Mouse (Mus musculus): Measurements from ENCODE around the gene Grb2. TPM values are rescaled to one million over a fixed set of nuclear protein-coding genes. Genes with fewer than 3 reads are reported as not detected.

Grb2 gene
- polyA plus RNA-seq, 1 experiment from 2014 or later, result 108 TPM

DNA sequence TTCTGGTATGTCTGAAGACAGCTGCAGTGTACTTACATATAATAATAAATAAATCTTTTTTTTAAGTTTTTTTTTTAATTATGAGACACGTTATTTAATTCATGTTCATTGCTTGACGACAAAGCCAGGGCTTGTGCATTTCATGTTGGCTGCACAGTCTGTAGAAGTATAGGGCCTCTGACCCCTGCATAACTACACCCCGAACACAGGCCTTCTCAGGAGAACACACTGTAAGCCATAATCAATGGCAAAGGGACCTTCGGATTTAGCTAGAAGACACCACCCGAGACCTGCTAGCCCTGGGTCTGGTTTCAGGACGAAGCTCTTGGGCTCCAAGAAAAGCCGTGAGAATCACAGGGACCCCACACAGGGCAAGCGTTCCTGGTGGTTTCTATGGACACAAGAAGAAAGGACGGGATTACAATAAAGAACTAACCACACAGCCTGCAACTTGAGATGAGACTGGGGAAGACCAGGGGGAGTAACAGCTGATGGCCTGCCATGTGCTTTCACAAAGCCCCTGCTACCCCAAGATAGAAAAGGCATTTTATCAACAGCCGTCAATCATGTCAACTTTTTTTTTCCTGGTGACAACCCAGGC, 29.3 kb upstream of the Grb2 start:
- 64% methylated on average over 10 of the region's 10 CpGs for WGBS
- H3K27ac ChIP-seq, result no peak overlapping the region
- no peak for ATAC-seq (ENCODE audit: insufficient number of reproducible peaks, insufficient read depth, low FRiP score, low TSS enrichment, low read depth)

DNA sequence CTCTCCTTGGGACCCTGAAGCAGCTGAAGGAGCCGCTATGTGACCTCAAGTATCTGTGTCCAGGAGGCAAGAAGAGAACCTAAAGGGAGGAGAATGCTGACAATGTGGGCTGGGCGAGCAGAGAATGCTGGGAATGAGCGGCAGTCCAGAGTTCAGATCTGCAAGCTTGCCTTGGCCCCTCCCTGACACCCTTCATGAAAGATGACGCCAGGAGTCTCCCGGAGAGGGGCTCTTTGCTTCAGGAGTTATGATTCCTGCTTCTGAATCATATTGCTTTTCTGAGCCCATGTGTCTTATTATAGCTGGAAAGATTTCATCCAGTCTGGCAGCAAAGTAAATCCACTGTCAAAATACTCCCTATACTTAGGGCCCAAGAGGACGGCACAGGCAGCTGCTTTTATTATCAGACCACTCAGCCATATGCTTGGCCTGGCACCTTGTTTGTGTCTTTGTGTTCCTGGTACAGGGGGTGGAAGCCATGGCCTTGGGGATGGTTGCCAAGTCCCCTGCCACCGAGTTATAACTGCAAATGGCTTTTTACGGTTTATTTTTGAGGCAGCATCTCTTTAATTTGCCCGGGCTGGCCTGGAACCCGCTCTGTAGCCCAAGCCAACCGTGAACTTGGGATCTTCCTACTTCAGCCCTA, 25.8 kb upstream of the Grb2 start:
- 52% methylated on average over 11 of the region's 11 CpGs for WGBS
- no peak overlapping the region for H3K4me3 ChIP-seq
- H3K36me3 ChIP-seq, result no peaks in the 10 kb centered on the region
- H3K4me1 ChIP-seq, result peaks cover 5% of the 10 kb centered on the region; the same call in 1 of the 2 replicates
- 0 out of 2 replicates have a peak overlapping the region, but pooled peaks have one; percentile 44 for H3K9ac ChIP-seq
- no peak for ATAC-seq (ENCODE audit: insufficient number of reproducible peaks, insufficient read depth, low FRiP score, low TSS enrichment, low read depth)
- peak overlapping the region; percentile 48 for H3K27ac ChIP-seq
- H3K27me3 ChIP-seq, result no peaks in the 10 kb centered on the region
- H3K9me3 ChIP-seq, result no peaks in the 10 kb centered on the region
- no peak overlapping the region for H3K4me2 ChIP-seq

More for the DNA sequence above, 29.3 kb upstream of the Grb2 start:
- Histone ChIP-seq H3K4me2 (no peak overlapping the region), H3K9ac (no peak overlapping the region), H3K9me3 (no peaks in the 10 kb centered on the region), H3K4me3 (no peak overlapping the region), H3K27me3 (no peaks in the 10 kb centered on the region), H3K36me3 (no peaks in the 10 kb centered on the region), H3K4me1 (peaks cover 5% of the 10 kb centered on the region; the same call in 1 of the 2 replicates)

DNA sequence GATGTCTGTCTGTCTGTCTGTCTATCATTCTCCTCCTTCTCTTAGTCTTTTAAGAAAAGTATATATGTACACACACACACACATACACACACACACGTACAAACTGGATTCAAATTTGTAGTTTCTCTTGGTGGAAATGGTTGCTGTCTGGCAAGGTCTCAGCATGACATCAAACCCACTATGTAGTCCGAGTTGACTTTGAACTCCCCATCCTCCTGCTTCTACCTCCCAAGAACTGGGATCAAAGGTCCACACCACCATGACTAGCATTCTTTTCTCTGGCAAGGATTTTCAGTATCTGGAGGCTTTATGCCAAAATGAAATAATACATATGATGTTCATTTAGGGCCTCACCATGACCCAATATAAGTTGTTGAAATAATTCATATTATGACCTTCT, 14.8 kb upstream of the Grb2 start:
- Histone ChIP-seq H3K9ac (peak overlapping the region; percentile 55; the same call in 1 of the 2 replicates), H3K36me3 (no peaks in the 10 kb centered on the region), H3K27me3 (no peaks in the 10 kb centered on the region), H3K4me2 (peak overlapping the region; percentile 48), H3K4me1 (peaks cover 6% of the 10 kb centered on the region; the same call in 1 of the 2 replicates), H3K9me3 (no peaks in the 10 kb centered on the region), H3K27ac (peak overlapping the region; percentile 80), H3K4me3 (no peak overlapping the region)
- no peak for ATAC-seq (ENCODE audit: insufficient number of reproducible peaks, insufficient read depth, low FRiP score, low TSS enrichment, low read depth)
- 67% methylated on average over 2 of the region's 2 CpGs for WGBS

DNA sequence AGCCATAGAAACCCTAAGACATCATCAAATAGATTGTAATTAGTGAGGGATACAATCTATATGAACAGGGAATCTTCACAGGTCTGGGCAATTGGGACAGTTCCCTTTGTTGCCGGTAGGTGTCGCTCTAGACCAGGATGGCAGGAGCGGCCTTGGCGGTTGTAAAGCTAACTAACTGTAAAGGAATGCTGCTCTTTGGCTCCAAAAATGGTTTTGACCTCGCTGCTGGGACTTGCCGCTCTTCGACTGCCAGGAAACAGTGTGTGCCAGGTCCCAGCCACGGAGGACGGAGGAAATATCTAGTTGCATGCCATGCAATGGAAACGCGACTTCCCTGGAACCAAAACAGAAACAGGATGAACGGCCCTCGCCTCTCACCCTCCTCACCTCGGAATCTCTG, 14.2 kb upstream of the Grb2 start:
- peak overlapping the region; percentile 55; the same call in 1 of the 2 replicates for H3K9ac ChIP-seq
- 12% methylated on average over 14 of the region's 14 CpGs for WGBS

DNA sequence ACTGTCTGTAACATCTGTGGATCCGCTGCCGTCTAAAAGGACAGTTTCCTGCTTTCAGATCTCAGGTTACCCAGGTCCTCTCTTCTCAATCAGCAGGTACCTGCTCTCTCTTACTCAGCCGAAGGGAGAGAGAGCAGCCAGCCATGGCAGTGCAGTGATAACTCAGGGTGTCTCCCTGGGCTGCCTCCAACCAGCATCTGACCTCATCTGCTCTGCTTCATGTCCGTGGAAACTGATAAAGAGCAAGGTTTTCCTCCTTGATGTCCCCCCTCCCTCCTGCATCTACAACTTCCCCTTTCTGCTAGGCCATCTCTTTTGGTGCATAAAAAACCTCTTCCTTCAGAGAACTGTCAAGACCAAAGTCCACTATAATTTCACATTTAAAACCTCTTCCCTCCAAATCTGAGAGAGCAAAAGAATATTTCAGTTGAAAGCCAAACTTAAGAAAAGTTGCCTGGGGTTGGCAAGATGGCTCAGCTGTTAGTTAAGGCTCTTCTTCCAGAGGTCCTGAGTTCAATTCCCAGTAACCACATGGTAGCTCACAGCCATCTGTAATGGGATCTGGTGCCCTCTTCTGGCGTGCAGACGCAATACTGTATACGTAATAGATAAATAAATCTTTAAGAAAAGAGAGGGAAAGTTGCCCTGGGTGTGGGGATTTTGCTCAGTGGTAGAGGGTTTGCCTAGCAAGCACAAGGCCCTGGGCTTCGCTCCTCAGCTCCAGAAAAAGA, 9.4 kb upstream of the Grb2 start:
- Histone ChIP-seq H3K27me3 (no peaks in the 10 kb centered on the region), H3K9me3 (no peaks in the 10 kb centered on the region), H3K9ac (no peak overlapping the region), H3K4me2 (no peak overlapping the region), H3K27ac (no peak overlapping the region), H3K36me3 (no peaks in the 10 kb centered on the region), H3K4me3 (no peak overlapping the region), H3K4me1 (0 out of 2 replicates have a peak, but pooled peaks cover 2% of the 10 kb centered on the region)
- ATAC-seq (ENCODE audit: insufficient number of reproducible peaks, insufficient read depth, low FRiP score, low TSS enrichment, low read depth), result no peak
- whole genome bisulfite sequencing, result 57% methylated on average over 8 of the region's 8 CpGs

More for the DNA sequence above, 14.2 kb upstream of the Grb2 start:
- Histone ChIP-seq H3K27ac (peak overlapping the region; percentile 80), H3K36me3 (no peaks in the 10 kb centered on the region), H3K4me3 (peak overlapping the region; percentile 21), H3K4me2 (peak overlapping the region; percentile 48), H3K9me3 (no peaks in the 10 kb centered on the region), H3K4me1 (peaks cover 6% of the 10 kb centered on the region; the same call in 1 of the 2 replicates), H3K27me3 (no peaks in the 10 kb centered on the region)
- peak; percentile 26; the same call in 1 of the 2 replicates for ATAC-seq (ENCODE audit: insufficient number of reproducible peaks, insufficient read depth, low FRiP score, low TSS enrichment, low read depth)

DNA sequence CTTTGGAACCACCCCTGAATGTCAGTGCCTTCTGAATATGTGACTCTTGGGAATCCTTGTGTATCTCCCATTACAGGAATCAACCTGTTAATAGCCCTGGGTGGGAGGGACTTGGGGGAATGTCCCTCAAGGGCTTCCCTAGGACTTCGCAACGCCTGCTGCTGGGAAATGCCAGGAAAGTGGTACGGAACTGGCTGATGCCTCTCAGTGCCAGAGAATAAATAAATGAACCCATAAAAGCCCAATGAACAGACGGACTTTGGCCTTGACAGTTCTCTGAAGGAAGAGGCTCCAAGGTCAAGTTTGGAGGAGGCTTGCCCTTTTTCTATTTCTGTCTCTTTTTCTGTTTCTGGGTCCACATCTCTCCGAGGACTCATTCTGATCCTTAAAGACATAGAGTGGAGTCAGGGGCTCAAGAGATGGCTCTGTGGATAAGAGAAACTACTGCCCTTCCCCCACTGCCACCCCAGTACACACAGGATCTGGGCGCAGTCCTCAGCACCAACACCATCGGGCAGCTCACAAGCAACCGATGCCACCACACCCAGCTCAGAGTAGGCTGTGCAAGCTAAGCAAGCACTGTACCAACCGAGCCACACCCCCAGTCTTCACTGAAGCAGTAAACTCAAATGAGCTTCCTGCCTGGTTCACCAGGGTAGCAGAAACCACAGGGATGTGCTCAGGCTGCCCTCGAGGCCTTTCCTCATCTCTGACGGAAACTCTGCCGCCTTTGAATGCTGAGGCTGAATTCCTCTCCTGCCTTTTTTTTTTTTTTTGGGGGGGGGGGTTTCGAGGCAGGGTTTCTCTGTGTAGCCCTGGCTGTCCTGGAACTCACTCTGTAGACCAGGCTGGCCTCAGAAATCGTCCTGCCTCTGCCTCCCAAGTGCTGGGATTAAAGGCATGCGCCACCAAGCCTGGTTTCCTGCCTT, 8.3 kb upstream of the Grb2 start:
- no peaks in the 10 kb centered on the region for H3K36me3 ChIP-seq
- no peak overlapping the region for H3K4me2 ChIP-seq
- 70% methylated on average over 15 of the region's 15 CpGs for WGBS
- no peaks in the 10 kb centered on the region for H3K27me3 ChIP-seq
- no peak overlapping the region for H3K27ac ChIP-seq
- no peak for ATAC-seq (ENCODE audit: insufficient number of reproducible peaks, insufficient read depth, low FRiP score, low TSS enrichment, low read depth)
- H3K9me3 ChIP-seq, result no peaks in the 10 kb centered on the region
- H3K4me1 ChIP-seq, result no peaks in the 10 kb centered on the region
- no peak overlapping the region for H3K4me3 ChIP-seq
- no peak overlapping the region for H3K9ac ChIP-seq

DNA sequence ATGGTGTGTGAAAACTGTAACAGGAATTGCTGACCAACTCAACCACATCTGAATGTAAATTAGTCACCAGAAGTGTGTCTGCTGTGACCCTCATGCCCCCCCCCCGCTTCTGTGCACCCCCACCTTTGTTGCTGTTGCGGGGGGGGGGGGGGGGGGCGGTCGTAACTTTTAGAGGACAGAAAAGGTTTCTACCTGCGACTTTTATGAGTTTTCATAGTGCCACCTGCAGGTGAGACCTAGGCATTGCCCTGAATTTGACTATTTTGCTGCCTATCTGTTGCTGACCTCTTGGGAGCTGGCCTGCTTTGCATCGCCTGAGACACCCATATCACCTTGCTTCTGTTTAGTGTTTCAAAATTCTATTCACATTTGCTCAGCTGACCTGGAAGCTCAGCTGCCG, 6.1 kb upstream of the Grb2 start:
- H3K27ac ChIP-seq, result no peak overlapping the region
- ATAC-seq (ENCODE audit: insufficient number of reproducible peaks, insufficient read depth, low FRiP score, low TSS enrichment, low read depth), result no peak
- WGBS, result 6% methylated on average over 7 of the region's 7 CpGs
- no peak overlapping the region for H3K4me2 ChIP-seq
- H3K9me3 ChIP-seq, result no peaks in the 10 kb centered on the region
- no peaks in the 10 kb centered on the region for H3K27me3 ChIP-seq
- H3K9ac ChIP-seq, result no peak overlapping the region
- H3K4me3 ChIP-seq, result no peak overlapping the region
- H3K36me3 ChIP-seq, result no peaks in the 10 kb centered on the region
- 0 out of 2 replicates have a peak, but pooled peaks cover 3% of the 10 kb centered on the region for H3K4me1 ChIP-seq

DNA sequence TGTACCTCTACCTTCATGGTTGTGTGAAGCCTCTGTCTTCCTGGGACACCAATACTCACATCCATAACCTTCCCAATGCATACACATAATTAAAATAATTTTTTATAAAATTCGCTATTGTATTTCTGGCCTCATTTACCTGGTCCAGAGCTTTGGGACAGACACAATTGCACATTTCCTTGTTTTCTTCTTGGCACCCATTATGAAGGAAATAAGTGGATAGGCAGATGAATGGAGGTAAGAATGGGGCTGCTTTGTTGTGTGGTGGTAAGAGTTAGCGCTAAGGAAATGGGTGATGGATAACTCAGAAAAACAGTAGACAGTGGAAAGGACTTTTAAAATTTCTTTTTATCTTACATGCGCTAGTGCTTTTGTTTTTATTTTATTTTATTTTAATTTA, 5.0 kb upstream of the Grb2 start:
- no peak overlapping the region for H3K4me3 ChIP-seq
- whole genome bisulfite sequencing, result 93% methylated on average over 3 of the region's 3 CpGs
- no peak for ATAC-seq (ENCODE audit: insufficient number of reproducible peaks, insufficient read depth, low FRiP score, low TSS enrichment, low read depth)
- no peaks in the 10 kb centered on the region for H3K9me3 ChIP-seq
- no peak overlapping the region for H3K9ac ChIP-seq
- no peak overlapping the region for H3K4me2 ChIP-seq
- H3K36me3 ChIP-seq, result no peaks in the 10 kb centered on the region
- 0 out of 2 replicates have a peak, but pooled peaks cover 3% of the 10 kb centered on the region for H3K4me1 ChIP-seq
- no peak overlapping the region for H3K27ac ChIP-seq
- no peaks in the 10 kb centered on the region for H3K27me3 ChIP-seq

DNA sequence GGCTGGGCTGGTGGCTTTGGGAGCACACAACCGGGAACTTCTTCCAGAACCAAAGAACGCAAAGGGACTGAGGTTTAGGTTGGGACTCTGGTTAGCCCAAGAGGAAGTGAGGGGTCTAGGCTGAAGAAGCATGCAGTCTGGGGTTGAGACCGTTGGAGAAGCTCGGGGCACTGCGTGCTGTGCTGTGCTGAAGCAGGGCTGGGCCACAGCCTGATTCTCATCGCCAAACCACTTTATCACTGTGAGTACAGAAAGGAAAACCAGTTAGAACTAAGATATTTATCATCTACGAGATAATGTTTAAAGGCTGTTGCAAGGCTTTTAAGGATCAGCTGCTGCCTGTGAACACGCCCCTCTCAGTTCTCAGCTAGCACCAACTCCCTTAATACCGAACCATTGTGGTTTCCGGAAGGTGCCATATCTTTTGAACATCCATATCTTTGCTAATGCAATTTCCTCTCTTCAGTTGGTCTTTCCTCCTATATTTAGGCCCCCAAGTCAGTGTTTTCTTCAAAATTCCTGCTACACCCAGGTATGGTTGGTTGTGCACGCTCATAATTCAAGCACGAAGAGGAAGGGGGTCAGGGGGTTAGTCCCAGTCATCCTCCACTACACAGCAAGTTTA, 4.4 kb upstream of the Grb2 start:
- H3K36me3 ChIP-seq, result no peaks in the 10 kb centered on the region
- no peak overlapping the region for H3K9ac ChIP-seq
- no peak for ATAC-seq (ENCODE audit: insufficient number of reproducible peaks, insufficient read depth, low FRiP score, low TSS enrichment, low read depth)
- H3K4me3 ChIP-seq, result no peak overlapping the region
- no peaks in the 10 kb centered on the region for H3K9me3 ChIP-seq
- 78% methylated on average over 12 of the region's 12 CpGs for WGBS
- no peak overlapping the region for H3K27ac ChIP-seq
- H3K4me1 ChIP-seq, result 0 out of 2 replicates have a peak, but pooled peaks cover 3% of the 10 kb centered on the region
- no peak overlapping the region for H3K4me2 ChIP-seq
- no peaks in the 10 kb centered on the region for H3K27me3 ChIP-seq

DNA sequence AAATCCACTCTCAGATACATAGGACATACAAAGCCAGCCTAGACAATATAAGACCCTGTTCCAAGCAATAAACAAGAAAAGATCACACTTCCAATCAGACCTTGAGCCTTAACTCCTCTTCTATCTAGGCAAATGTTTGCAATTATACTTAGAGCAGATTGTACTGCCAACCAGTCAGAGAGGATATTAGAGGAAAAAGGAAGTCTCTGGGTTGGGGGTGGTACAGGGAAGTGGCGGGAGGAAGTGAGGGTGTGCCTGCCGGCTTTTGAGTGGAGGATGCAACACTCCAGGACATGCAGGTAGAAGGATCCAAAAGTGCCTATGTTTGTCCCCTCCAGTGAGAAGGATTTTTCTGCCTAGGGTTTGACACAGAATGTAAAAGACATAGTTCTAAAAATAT, 3.9 kb upstream of the Grb2 start:
- 53% methylated on average over 2 of the region's 2 CpGs for WGBS
- no peak for ATAC-seq (ENCODE audit: insufficient number of reproducible peaks, insufficient read depth, low FRiP score, low TSS enrichment, low read depth)
- H3K27me3 ChIP-seq, result no peaks in the 10 kb centered on the region
- H3K4me3 ChIP-seq, result no peak overlapping the region
- H3K9me3 ChIP-seq, result no peaks in the 10 kb centered on the region
- no peak overlapping the region for H3K27ac ChIP-seq
- no peak overlapping the region for H3K4me2 ChIP-seq
- no peaks in the 10 kb centered on the region for H3K36me3 ChIP-seq
- H3K4me1 ChIP-seq, result peaks cover 3% of the 10 kb centered on the region
- no peak overlapping the region for H3K9ac ChIP-seq

Data from embryonic facial prominence, embryonic 13.5 days (tissue).